Mouse (Mus musculus) natural killer cell, adult 2 months (primary cell): ENCODE data around the gene Aqp1.

Experiments
- DNase-seq, 2 experiments: peaks; one replicate each; pipeline ENCODE4 v3.0.0; 2022; ENCODE audit warnings: low spot score in 2 of 2

Aqp1 gene

GRCm38 (mm10) chr6:55335989-55336514 lies at the start of gene Aqp1:
Gene Aqp1 (plus strand): TSS chr6:55336432.
- no peak for DNase-seq

GRCm38 (mm10) chr6:55288007-55288602 lies 48.1 kb upstream of the Aqp1 start:
- DNase-seq: no peak

- no peak for DNase-seq
Observed at GRCm38 (mm10) chr6:55294549-55295131, 41.6 kb upstream of the Aqp1 start.

- no peak for DNase-seq
Observed at GRCm38 (mm10) chr6:55295325-55295724, 40.9 kb upstream of the Aqp1 start.

- no peak for DNase-seq
Observed at GRCm38 (mm10) chr6:55299482-55299881, 36.8 kb upstream of the Aqp1 start.

- no peak for DNase-seq
Observed at GRCm38 (mm10) chr6:55299917-55300316, 36.3 kb upstream of the Aqp1 start.

- no peak for DNase-seq
Observed at GRCm38 (mm10) chr6:55300704-55301103, 35.5 kb upstream of the Aqp1 start.

- no peak for DNase-seq
Observed at GRCm38 (mm10) chr6:55310179-55310578, 26.1 kb upstream of the Aqp1 start.

GRCm38 (mm10) chr6:55311962-55312361 lies 24.3 kb upstream of the Aqp1 start:
- DNase-seq: no peak

GRCm38 (mm10) chr6:55313893-55314292 lies 22.3 kb upstream of the Aqp1 start:
- no peak for DNase-seq

GRCm38 (mm10) chr6:55314628-55315027 lies 21.6 kb upstream of the Aqp1 start:
- DNase-seq: no peak

GRCm38 (mm10) chr6:55318597-55318996 lies 17.6 kb upstream of the Aqp1 start:
- no peak for DNase-seq

- no peak for DNase-seq
Observed at GRCm38 (mm10) chr6:55319585-55320551, 16.4 kb upstream of the Aqp1 start.

- DNase-seq: no peak
Observed at GRCm38 (mm10) chr6:55320894-55321293, 15.3 kb upstream of the Aqp1 start.

GRCm38 (mm10) chr6:55321518-55321917 lies 14.7 kb upstream of the Aqp1 start:
- no peak for DNase-seq

GRCm38 (mm10) chr6:55322980-55323379 lies 13.3 kb upstream of the Aqp1 start:
- no peak for DNase-seq

GRCm38 (mm10) chr6:55323908-55324634 lies 12.2 kb upstream of the Aqp1 start:
- no peak for DNase-seq

GRCm38 (mm10) chr6:55324785-55325184 lies 11.4 kb upstream of the Aqp1 start:
- no peak for DNase-seq

- no peak for DNase-seq
Observed at GRCm38 (mm10) chr6:55326299-55326698, 9.9 kb upstream of the Aqp1 start.

- DNase-seq: no peak
Observed at GRCm38 (mm10) chr6:55327326-55327725, 8.9 kb upstream of the Aqp1 start.

- DNase-seq: no peak
Observed at GRCm38 (mm10) chr6:55328179-55328578, 8.1 kb upstream of the Aqp1 start.

- no peak for DNase-seq
Observed at GRCm38 (mm10) chr6:55331315-55331714, 4.9 kb upstream of the Aqp1 start.
